Mouse (Mus musculus): ENCODE measurements around the gene Vmn1r219. TPM values are rescaled to one million over a fixed set of nuclear protein-coding genes. Genes with fewer than 3 reads are reported as not detected.

The Vmn1r219 gene
- polyA plus RNA-seq, 1 experiment = not detected

Other genes starting within 250 kb of the Vmn1r219 start
- gene Vmn1r213, start 151.7 kb upstream of the Vmn1r219 start, polyA plus RNA-seq (2011; ENCODE audit: insufficient read depth, insufficient read length, low replicate concordance, missing spikeins) = not detected in 2 replicates
- gene Vmn1r214, start 128.9 kb upstream of the Vmn1r219 start, polyA plus RNA-seq (2011; ENCODE audit: insufficient read depth, insufficient read length, low replicate concordance, missing spikeins) = not detected in 2 replicates
- not detected in 2 replicates for gene Vmn1r215, start 91.3 kb upstream of the Vmn1r219 start, polyA plus RNA-seq (2011; ENCODE audit: insufficient read depth, insufficient read length, low replicate concordance, missing spikeins)
- gene Vmn1r217, start 41.1 kb upstream of the Vmn1r219 start, polyA plus RNA-seq (2011; ENCODE audit: insufficient read depth, insufficient read length, low replicate concordance, missing spikeins) = not detected in 2 replicates
- 0.22 TPM in 1 of 2 replicates, not detected in the other for gene Vmn1r218, start 26.2 kb upstream of the Vmn1r219 start, polyA plus RNA-seq (2011; ENCODE audit: insufficient read depth, insufficient read length, low replicate concordance, missing spikeins)
- not detected in 2 replicates for gene Vmn1r220, start 28.7 kb downstream of the Vmn1r219 start, polyA plus RNA-seq (2011; ENCODE audit: insufficient read depth, insufficient read length, low replicate concordance, missing spikeins)
- gene Vmn1r221, start 54.8 kb downstream of the Vmn1r219 start, polyA plus RNA-seq (2011; ENCODE audit: insufficient read depth, insufficient read length, low replicate concordance, missing spikeins) = not detected in 2 replicates
- gene Vmn1r222, start 76.6 kb downstream of the Vmn1r219 start, polyA plus RNA-seq (2011; ENCODE audit: insufficient read depth, insufficient read length, low replicate concordance, missing spikeins) = not detected in 2 replicates
- gene Vmn1r223, start 87.8 kb downstream of the Vmn1r219 start, polyA plus RNA-seq (2011; ENCODE audit: insufficient read depth, insufficient read length, low replicate concordance, missing spikeins) = not detected in 2 replicates
- gene Zfp322a, start 209.9 kb downstream of the Vmn1r219 start, polyA plus RNA-seq (2011; ENCODE audit: insufficient read depth, insufficient read length, low replicate concordance, missing spikeins) = 4.2 and 6.1 TPM in 2 replicates

All from bone marrow, adult 2 months (tissue).